Mouse (Mus musculus) cortical plate, adult 2 months (tissue): ENCODE results near the gene Lrrc28.

Experiments used
- CTCF ChIP-seq: fragments of 200-500 bp; IDR thresholded peaks from 2 replicates; pipeline ENCODE4 v1.5.1; 2011; ENCODE audit warnings: mild to moderate bottlenecking, control low read depth, low read length; ENCODE audit not compliant: insufficient read depth; ENCODE audit errors: extremely low read depth
- POLR2A ChIP-seq: fragments of 200-500 bp; IDR thresholded peaks from 2 replicates; pipeline ENCODE4 v1.6.1; 2011; ENCODE audit warnings: mild to moderate bottlenecking, low read length, control low read depth; ENCODE audit not compliant: insufficient read depth; ENCODE audit errors: extremely low read depth

DNA sequence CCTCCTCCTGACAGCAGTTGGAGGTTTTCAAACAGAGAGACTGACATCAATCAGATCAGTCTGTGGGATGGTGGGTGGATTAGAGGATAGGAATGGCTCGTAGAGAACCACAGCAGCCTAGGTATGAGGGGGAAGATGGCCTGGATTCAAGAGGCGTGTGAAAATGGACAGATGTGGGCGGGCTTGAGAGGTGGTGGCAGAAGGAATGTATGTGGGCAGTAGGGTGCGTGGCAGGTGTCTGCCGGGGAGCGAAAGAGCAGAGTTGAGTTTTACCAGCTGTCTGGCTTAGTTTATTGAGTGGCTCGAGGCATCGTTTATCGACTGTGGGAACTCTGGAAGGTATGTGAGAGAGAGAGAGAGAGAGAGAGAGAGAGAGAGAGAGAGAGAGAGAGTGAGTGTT lies 36.0 kb upstream of the Lrrc28 start:
- TF ChIP-seq CTCF (no peak), POLR2A (no peak)
